Mouse (Mus musculus) myocyte (in vitro differentiated cells): ENCODE results near the gene Lhfpl4.

Experiments
- MAX ChIP-seq: IDR thresholded peaks from one replicate; pipeline ENCODE4 v1.6.1; 2011; ENCODE audit warnings: low read depth, mild to moderate bottlenecking, control low read depth
- POLR2A ChIP-seq: IDR thresholded peaks from one replicate; pipeline ENCODE4 v1.6.1; 2011; ENCODE audit warnings: low read depth, mild to moderate bottlenecking, control low read depth, moderate library complexity; ENCODE audit not compliant: insufficient read length
- POLR2AphosphoS2 ChIP-seq: IDR thresholded peaks from one replicate; pipeline ENCODE4 v1.6.1; 2011; ENCODE audit warnings: low read depth, control low read depth; ENCODE audit not compliant: insufficient read length
- TCF12 ChIP-seq: IDR thresholded peaks from one replicate; pipeline ENCODE4 v1.6.1; 2011; ENCODE audit warnings: mild to moderate bottlenecking, control low read depth; ENCODE audit not compliant: poor library complexity, insufficient read depth, severe bottlenecking
- USF1 ChIP-seq: IDR thresholded peaks from one replicate; pipeline ENCODE4 v1.6.1; 2011; ENCODE audit warnings: low read depth, mild to moderate bottlenecking, control low read depth, moderate library complexity

DNA sequence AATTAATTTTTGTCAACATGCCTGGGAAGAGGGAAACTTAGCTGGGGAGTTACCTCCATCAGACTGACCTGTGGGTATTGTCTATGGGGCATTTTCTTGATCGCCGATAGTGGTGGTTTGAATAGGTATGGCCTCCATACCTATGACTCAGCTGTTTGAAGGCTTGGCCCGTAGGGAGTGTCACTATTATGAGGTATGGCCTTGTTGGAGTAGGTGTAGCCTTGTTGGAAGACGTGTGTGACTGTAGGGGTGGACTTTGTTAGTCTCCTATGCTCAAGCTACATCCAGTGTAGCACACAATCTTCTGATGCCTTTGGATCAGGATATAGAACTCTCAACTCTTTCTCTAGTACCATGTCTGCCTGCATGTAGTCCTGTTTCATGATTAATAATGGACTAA lies 39.1 kb downstream of the Lhfpl4 start:
- TF ChIP-seq POLR2A (no peak), POLR2AphosphoS2 (no peak), MAX (no peak), USF1 (no peak), TCF12 (no peak)
